Mouse (Mus musculus) cerebellum, postnatal 25 days (tissue): ENCODE results near the gene Lgsn.

Experiments used
- DNase-seq, 2 experiments: peaks; one replicate each; pipeline ENCODE4 v3.0.0; 2021; ENCODE audit warnings: mixed read lengths in 2 of 2

Gene Lgsn

GRCm38 (mm10) chr1:31220599-31221250 is 44.5 kb downstream of the Lgsn start:
- DNase-seq = no peak

DNA sequence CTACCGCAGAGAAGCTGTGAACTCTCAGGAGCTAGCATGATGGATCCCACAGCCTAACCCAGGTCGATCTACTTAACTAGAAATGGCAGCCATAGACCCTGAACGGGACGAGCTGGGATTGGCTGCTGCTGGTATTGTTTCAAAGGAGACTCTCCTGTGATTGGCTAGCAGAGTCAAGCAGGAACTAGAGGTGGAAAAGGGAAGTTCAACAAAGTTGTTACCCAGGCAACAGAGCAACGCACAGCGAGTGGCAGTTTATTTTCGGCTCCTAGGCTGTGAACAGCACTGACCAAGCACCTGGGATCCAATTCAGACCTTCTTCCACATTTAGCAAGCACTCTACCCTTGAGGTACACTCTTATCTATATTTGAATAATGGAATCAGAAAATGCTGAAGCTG is 46.4 kb downstream of the Lgsn start, which contains the start of the genes 4931428L18Rik and Pih1d3:
Gene 4931428L18Rik (minus strand): TSS at position 121 of the 400 bp plus-strand sequence.
Gene Pih1d3 (plus strand): TSS at position 275 of the 400 bp plus-strand sequence.
- no peak for DNase-seq

DNA sequence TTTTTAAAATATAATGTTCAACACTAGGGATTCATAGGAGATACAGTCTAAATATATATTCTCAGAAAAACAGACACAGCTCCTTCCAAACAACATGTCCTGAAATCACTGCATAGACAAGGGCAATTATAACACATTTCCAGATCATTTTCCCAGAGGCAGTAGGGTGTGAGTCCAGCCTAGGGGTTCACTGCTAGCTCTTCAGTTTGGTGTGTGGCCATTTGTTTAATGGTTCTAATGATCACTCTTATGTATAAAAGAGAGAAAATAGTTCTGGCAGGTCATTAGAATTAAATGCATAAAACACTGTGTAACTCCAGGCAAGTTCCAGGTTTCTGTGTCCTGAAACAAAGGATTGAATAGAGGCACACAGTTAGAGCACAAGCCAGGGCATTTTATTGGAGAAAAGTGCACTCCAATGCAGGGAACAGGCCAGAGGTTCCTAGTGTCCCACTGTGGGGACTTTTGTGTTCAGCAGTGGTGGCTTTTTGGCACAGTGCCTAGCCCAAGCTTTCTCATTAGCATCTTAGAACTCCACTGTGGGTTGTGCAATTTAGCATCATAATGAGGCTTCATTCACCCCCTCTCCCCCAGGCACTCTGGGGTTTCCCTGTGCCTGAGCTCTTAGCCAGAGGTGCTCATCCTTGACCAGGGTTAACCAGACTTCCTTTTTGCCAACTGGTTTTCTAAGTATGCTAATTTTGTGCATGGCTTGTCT is 57.3 kb downstream of the Lgsn start:
- peak; percentile 5 to 25 for DNase-seq
